Mouse (Mus musculus) G1E (cell line): ENCODE data around the gene Gipr.

ENCODE experiments used
- CTCF ChIP-seq: IDR thresholded peaks from 2 replicates; pipeline ENCODE4 v1.5.1; 2012; ENCODE audit warnings: low read depth, low read length, inconsistent platforms, mixed read lengths
- GATA1 ChIP-seq: IDR thresholded peaks from 2 replicates; pipeline ENCODE4 v1.6.1; 2012; ENCODE audit warnings: borderline replicate concordance, low read length, inconsistent platforms, mixed read lengths
- GATA2 ChIP-seq: IDR thresholded peaks from 2 replicates; pipeline ENCODE4 v1.6.1; 2012; ENCODE audit warnings: low read depth, low read length, inconsistent platforms, borderline replicate concordance
- POLR2AphosphoS5 ChIP-seq: IDR thresholded peaks from 2 replicates; pipeline ENCODE4 v1.6.1; 2012; ENCODE audit warnings: low read depth, low read length, inconsistent platforms; ENCODE audit not compliant: insufficient replicate concordance
- TAL1 ChIP-seq: conservative IDR thresholded peaks from 2 replicates; pipeline ENCODE4 v1.6.1; 2012; ENCODE audit warnings: low read depth, low read length, inconsistent platforms, mixed read lengths

- TF ChIP-seq CTCF (no peak), GATA1 (no peak), POLR2AphosphoS5 (no peak), GATA2 (no peak), TAL1 (no peak)
Measured at GRCm38 (mm10) chr7:19136168-19136567, 29.8 kb downstream of the Gipr start.
